In the genomic region with DNA sequence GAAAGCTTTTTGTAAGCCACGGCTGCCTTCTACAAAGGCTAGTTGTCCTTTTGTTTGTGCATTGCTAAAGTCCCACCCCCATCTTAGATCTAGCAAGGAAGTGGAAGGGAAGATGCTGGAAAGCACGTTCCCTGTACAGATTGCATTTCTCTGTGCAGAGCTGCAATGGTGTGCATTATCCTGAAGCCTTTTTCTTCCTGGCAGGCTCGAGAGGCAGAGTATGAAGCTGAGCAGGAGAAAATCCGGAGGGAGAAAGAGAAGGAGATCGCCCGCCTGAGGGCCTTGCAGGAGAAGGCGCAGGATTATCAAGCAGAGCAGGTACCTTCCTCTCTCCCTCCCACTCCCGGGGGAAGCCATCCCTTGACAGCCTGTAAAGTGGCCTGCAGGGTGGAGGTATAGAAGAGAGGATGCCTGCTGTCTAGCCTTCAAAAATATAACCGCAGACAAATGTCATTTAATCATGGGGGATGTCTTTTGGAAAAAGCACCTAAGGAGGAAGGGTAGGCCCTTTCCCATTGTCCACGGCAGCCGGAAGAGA, we compare ENCODE assay signal across 25 mouse cellular contexts. TPM values are rescaled to one million over a fixed set of nuclear protein-coding genes. Genes with fewer than 3 reads are reported as not detected.
DNase-seq lines count a peak whose midpoint lies in the region; ATAC-seq and TF ChIP-seq lines count a peak whose summit lies in the region.
"Had no signal": no experiment of that assay in that cellular context is flagged by ENCODE, and none has a peak within 500 bp of the region (broad histone marks: within the 10 kb centered on the region; RNA-seq: fewer than 3 reads in every experiment).

No protein-coding gene starts in this region.

- H3K4me2 ChIP-seq in limb, embryonic 12.5 days = no peak overlapping the region
- no peak overlapping the region for H3K4me2 ChIP-seq in forebrain, embryonic 15.5 days (replicated peaks)
- no peak overlapping the region for H3K4me2 ChIP-seq in midbrain, postnatal 0 days (ENCODE audit: low read depth, low read length, poor library complexity, severe bottlenecking)
- H3K4me2 ChIP-seq: embryonic facial prominence, embryonic 13.5 days had no signal

- H3K27me3 ChIP-seq in limb, embryonic 12.5 days = peaks cover 4% of the 10 kb centered on the region; the same call in 1 of the 2 replicates
- H3K27me3 ChIP-seq in limb, embryonic 10.5 days (ENCODE audit: low read depth, poor library complexity, severe bottlenecking) = peaks cover 16% of the 10 kb centered on the region
- H3K27me3 ChIP-seq in forebrain, embryonic 15.5 days = no peaks in the 10 kb centered on the region
- H3K27me3 ChIP-seq in midbrain, embryonic 10.5 days (ENCODE audit: low read depth, poor library complexity, severe bottlenecking) = peaks cover 16% of the 10 kb centered on the region
- no peaks in the 10 kb centered on the region for H3K27me3 ChIP-seq in midbrain, postnatal 0 days (ENCODE audit: insufficient read depth, low read length)
- no peaks in the 10 kb centered on the region; the same call in 1 of the 2 replicates for H3K27me3 ChIP-seq in cerebellum, adult 2 months (ENCODE audit: control insufficient read depth, insufficient read depth, low read length)

- H3K4me1 ChIP-seq in limb, embryonic 12.5 days (replicated peaks) = peaks cover 28% of the 10 kb centered on the region
- H3K4me1 ChIP-seq in limb, embryonic 10.5 days = peaks cover 20% of the 10 kb centered on the region
- H3K4me1 ChIP-seq in forebrain, embryonic 15.5 days = peaks cover 10% of the 10 kb centered on the region; the same call in 1 of the 2 replicates
- H3K4me1 ChIP-seq in midbrain, embryonic 10.5 days = peaks cover 11% of the 10 kb centered on the region
- peaks cover 10% of the 10 kb centered on the region; the same call in 1 of the 2 replicates for H3K4me1 ChIP-seq in midbrain, postnatal 0 days (ENCODE audit: insufficient read depth, low read length)
- H3K4me1 ChIP-seq in cerebellum, adult 2 months (ENCODE audit: control insufficient read depth, insufficient read depth, low read length) = no peaks in the 10 kb centered on the region; the same call in none of the 2 replicates
- H3K4me1 ChIP-seq: heart, embryonic 10.5 days; megakaryocyte, embryonic 14.5 days had no signal

- no peaks in the 10 kb centered on the region for H3K9me3 ChIP-seq in limb, embryonic 12.5 days
- no peaks in the 10 kb centered on the region for H3K9me3 ChIP-seq in limb, embryonic 10.5 days (replicated peaks)
- no peaks in the 10 kb centered on the region for H3K9me3 ChIP-seq in forebrain, embryonic 15.5 days
- no peaks in the 10 kb centered on the region for H3K9me3 ChIP-seq in midbrain, embryonic 10.5 days (replicated peaks)
- no peaks in the 10 kb centered on the region for H3K9me3 ChIP-seq in midbrain, postnatal 0 days (ENCODE audit: low read length)
- H3K9me3 ChIP-seq: embryonic facial prominence, embryonic 13.5 days; heart, embryonic 10.5 days had no signal

- ATAC-seq in limb, embryonic 12.5 days (ENCODE audit: insufficient number of reproducible peaks, insufficient read depth, low FRiP score, low TSS enrichment, low read depth) = no peak
- ATAC-seq in forebrain, embryonic 15.5 days (replicated peaks) = peak; percentile 55; the same call in 1 of the 2 replicates
- peak; percentile 66 for ATAC-seq in midbrain, postnatal 0 days (ENCODE audit: low FRiP score)

- H3K9ac ChIP-seq in limb, embryonic 12.5 days (replicated peaks) = no peak overlapping the region
- H3K9ac ChIP-seq in forebrain, embryonic 15.5 days (replicated peaks) = no peak overlapping the region
- 0 out of 2 replicates have a peak overlapping the region, but pooled peaks have one; percentile 33 for H3K9ac ChIP-seq in midbrain, postnatal 0 days (replicated peaks; ENCODE audit: low read length, poor library complexity, severe bottlenecking)
- H3K9ac ChIP-seq: embryonic facial prominence, embryonic 13.5 days had no signal

- DNase-seq in limb, embryonic 10.5 days (ENCODE audit: low spot score) = no peak
- DNase-seq in midbrain, embryonic 10.5 days (ENCODE audit: low spot score) = no peak
- peak; percentile 11 for DNase-seq in midbrain, postnatal 0 days (ENCODE audit: low spot score)
- no peak for DNase-seq in cerebellum, adult 8-10 months
- DNase-seq in cerebellum, adult 2 months = no peak
- DNase-seq in lung, postnatal 14 days = no peak
- DNase-seq: adrenal gland, postnatal 36 days; B cell, adult 2 months; cerebellum, adult 9-10 months; kidney, adult 11 months; kidney, postnatal 10 days; liver; lung, postnatal 10 days; thymus, postnatal 36 days had no signal

- H3K27ac ChIP-seq in limb, embryonic 12.5 days = 0 out of 2 replicates have a peak overlapping the region, but pooled peaks have one; percentile 29
- H3K27ac ChIP-seq in limb, embryonic 10.5 days = no peak overlapping the region
- H3K27ac ChIP-seq in forebrain, embryonic 15.5 days (replicated peaks) = no peak overlapping the region
- H3K27ac ChIP-seq in midbrain, embryonic 10.5 days (replicated peaks) = peak overlapping the region; percentile 42; the same call in 1 of the 2 replicates
- peak overlapping the region; percentile 78 for H3K27ac ChIP-seq in midbrain, postnatal 0 days (ENCODE audit: low read depth, low read length)
- H3K27ac ChIP-seq in cerebellum, adult 2 months (ENCODE audit: insufficient read depth, low read length) = no peak overlapping the region
- H3K27ac ChIP-seq: embryonic facial prominence, embryonic 13.5 days; heart, embryonic 10.5 days had no signal

- TF ChIP-seq CTCF in midbrain, postnatal 0 days (IDR thresholded peaks at IDR 0.05) = no peak
- TF ChIP-seq CTCF in cerebellum, adult 2 months (IDR thresholded peaks at IDR 0.05; ENCODE audit: borderline replicate concordance, insufficient read depth, low read depth, low read length) = no peak

- TF ChIP-seq POLR2A in cerebellum, adult 2 months (IDR thresholded peaks at IDR 0.05; ENCODE audit: borderline replicate concordance, insufficient read depth, low read length) = no peak

- no peaks in the 10 kb centered on the region for H3K36me3 ChIP-seq in limb, embryonic 12.5 days
- H3K36me3 ChIP-seq in limb, embryonic 10.5 days = no peaks in the 10 kb centered on the region
- H3K36me3 ChIP-seq in forebrain, embryonic 15.5 days = no peaks in the 10 kb centered on the region
- H3K36me3 ChIP-seq in midbrain, embryonic 10.5 days = no peaks in the 10 kb centered on the region
- no peaks in the 10 kb centered on the region for H3K36me3 ChIP-seq in midbrain, postnatal 0 days (ENCODE audit: insufficient read depth, low read length)
- H3K36me3 ChIP-seq: embryonic facial prominence, embryonic 13.5 days; heart, embryonic 10.5 days had no signal

- H3K4me3 ChIP-seq in limb, embryonic 12.5 days (replicated peaks) = no peak overlapping the region
- no peak overlapping the region for H3K4me3 ChIP-seq in limb, embryonic 10.5 days
- no peak overlapping the region for H3K4me3 ChIP-seq in forebrain, embryonic 15.5 days
- no peak overlapping the region for H3K4me3 ChIP-seq in midbrain, embryonic 10.5 days
- H3K4me3 ChIP-seq in midbrain, postnatal 0 days (ENCODE audit: low read depth, low read length) = no peak overlapping the region
- H3K4me3 ChIP-seq in cerebellum, adult 2 months (replicated peaks; ENCODE audit: insufficient read depth, low read depth, low read length) = no peak overlapping the region
- H3K4me3 ChIP-seq: embryonic facial prominence, embryonic 13.5 days; heart, embryonic 10.5 days; megakaryocyte, embryonic 14.5 days had no signal

- WGBS in limb, embryonic 12.5 days = 63% methylated on average over 11 of the region's 11 CpGs
- WGBS in limb, embryonic 10.5 days = 64% methylated on average over 11 of the region's 11 CpGs
- 40% methylated on average over 11 of the region's 11 CpGs for WGBS in forebrain, embryonic 15.5 days
- 44% methylated on average over 11 of the region's 11 CpGs for WGBS in midbrain, embryonic 10.5 days
- WGBS in midbrain, postnatal 0 days = 24% methylated on average over 11 of the region's 11 CpGs
- WGBS in cerebellum, adult 2 months = 65% methylated on average over 11 of the region's 11 CpGs

RNA-seq across cellular contexts. Expression of a gene that starts 15.4 kb away (rescaled TPM):
- 0.18 TPM in 1 of 2 replicates, not detected in the other for polyA plus RNA-seq in limb, embryonic 12.5 days (2016; fragmentation: Nextera tagmentation; extraction: Ambion mirVana)
- polyA plus RNA-seq in limb, embryonic 10.5 days (2016; fragmentation: Nextera tagmentation; extraction: Ambion mirVana) = 0.13 TPM in 1 of 2 replicates, not detected in the other
- 0.14 and 0.20 TPM in 2 replicates for polyA plus RNA-seq in forebrain, embryonic 15.5 days (2015; fragmentation: Nextera tagmentation; extraction: Ambion mirVana)
- 0.17 TPM in 1 of 2 replicates, not detected in the other for polyA plus RNA-seq in midbrain, embryonic 10.5 days (2016; fragmentation: Nextera tagmentation; extraction: Ambion mirVana)
- 0.11 and 2.3 TPM in 2 replicates for total RNA-seq in midbrain, postnatal 0 days (2014; rRNA removed)
- 1.3 and 2.5 TPM in 2 replicates for polyA plus RNA-seq in midbrain, postnatal 0 days (2015; fragmentation: Nextera tagmentation; extraction: Ambion mirVana)
- polyA plus RNA-seq in cerebellum, adult 2 months (2012; rRNA removed) = 0.46 and 0.65 TPM in 2 replicates
- total RNA-seq: gastrocnemius, adult 18-20 months had no signal
- polyA plus RNA-seq: heart, embryonic 10.5 days had no signal

RNA-seq across cellular contexts. Expression of a gene that starts 19.8 kb away (rescaled TPM):
- 1.1 and 1.2 TPM in 2 replicates for polyA plus RNA-seq in limb, embryonic 12.5 days (2016; fragmentation: Nextera tagmentation; extraction: Ambion mirVana)
- polyA plus RNA-seq in limb, embryonic 10.5 days (2016; fragmentation: Nextera tagmentation; extraction: Ambion mirVana) = 0.67 and 1.0 TPM in 2 replicates
- 1.9 and 3.1 TPM in 2 replicates for polyA plus RNA-seq in forebrain, embryonic 15.5 days (2015; fragmentation: Nextera tagmentation; extraction: Ambion mirVana)
- 1.0 and 1.7 TPM in 2 replicates for polyA plus RNA-seq in midbrain, embryonic 10.5 days (2016; fragmentation: Nextera tagmentation; extraction: Ambion mirVana)
- 3.1 and 6.3 TPM in 2 replicates for total RNA-seq in midbrain, postnatal 0 days (2014; rRNA removed)
- polyA plus RNA-seq in midbrain, postnatal 0 days (2015; fragmentation: Nextera tagmentation; extraction: Ambion mirVana) = 3.9 and 5.4 TPM in 2 replicates
- polyA plus RNA-seq in cerebellum, adult 2 months (2012; rRNA removed) = 1.00 and 1.0 TPM in 2 replicates

RNA-seq across cellular contexts. Expression of a gene that starts 40.5 kb away (rescaled TPM):
- 66.4 and 74.9 TPM in 2 replicates for polyA plus RNA-seq in limb, embryonic 12.5 days (2016; fragmentation: Nextera tagmentation; extraction: Ambion mirVana)
- polyA plus RNA-seq in limb, embryonic 10.5 days (2016; fragmentation: Nextera tagmentation; extraction: Ambion mirVana) = 77.0 and 84.6 TPM in 2 replicates
- 46.6 and 52.7 TPM in 2 replicates for polyA plus RNA-seq in forebrain, embryonic 15.5 days (2015; fragmentation: Nextera tagmentation; extraction: Ambion mirVana)
- 70.8 and 79.2 TPM in 2 replicates for polyA plus RNA-seq in midbrain, embryonic 10.5 days (2016; fragmentation: Nextera tagmentation; extraction: Ambion mirVana)
- total RNA-seq in midbrain, postnatal 0 days (2014; rRNA removed) = 36.3 and 41.6 TPM in 2 replicates
- polyA plus RNA-seq in midbrain, postnatal 0 days (2015; fragmentation: Nextera tagmentation; extraction: Ambion mirVana) = 36.7 and 41.8 TPM in 2 replicates
- 12.9 and 13.0 TPM in 2 replicates for polyA plus RNA-seq in cerebellum, adult 2 months (2012; rRNA removed)

RNA-seq across cellular contexts. Expression of a gene that starts 50.0 kb away (rescaled TPM):
- 0.17 TPM in 1 of 2 replicates, not detected in the other for polyA plus RNA-seq in limb, embryonic 12.5 days (2016; fragmentation: Nextera tagmentation; extraction: Ambion mirVana)
- polyA plus RNA-seq in limb, embryonic 10.5 days (2016; fragmentation: Nextera tagmentation; extraction: Ambion mirVana) = 0.11 TPM in 1 of 2 replicates, not detected in the other
- polyA plus RNA-seq in forebrain, embryonic 15.5 days (2015; fragmentation: Nextera tagmentation; extraction: Ambion mirVana) = not detected in 2 replicates
- polyA plus RNA-seq in midbrain, embryonic 10.5 days (2016; fragmentation: Nextera tagmentation; extraction: Ambion mirVana) = not detected in 2 replicates
- total RNA-seq in midbrain, postnatal 0 days (2014; rRNA removed) = not detected in 2 replicates
- not detected in 2 replicates for polyA plus RNA-seq in midbrain, postnatal 0 days (2015; fragmentation: Nextera tagmentation; extraction: Ambion mirVana)
- polyA plus RNA-seq in cerebellum, adult 2 months (2012; rRNA removed) = 0.07 and 0.10 TPM in 2 replicates
- total RNA-seq: layer of hippocampus, adult 18-20 months; layer of hippocampus, postnatal 25 days; left cerebral cortex, postnatal 10 days had no signal
- polyA plus RNA-seq: heart, embryonic 10.5 days; heart, postnatal 0 days; testis, adult 2 months had no signal

RNA-seq across cellular contexts. Expression of a gene that starts 58.8 kb away (rescaled TPM):
- polyA plus RNA-seq in limb, embryonic 12.5 days (2016; fragmentation: Nextera tagmentation; extraction: Ambion mirVana) = 69.7 and 70.5 TPM in 2 replicates
- 79.5 and 85.8 TPM in 2 replicates for polyA plus RNA-seq in limb, embryonic 10.5 days (2016; fragmentation: Nextera tagmentation; extraction: Ambion mirVana)
- 74.0 and 78.3 TPM in 2 replicates for polyA plus RNA-seq in forebrain, embryonic 15.5 days (2015; fragmentation: Nextera tagmentation; extraction: Ambion mirVana)
- polyA plus RNA-seq in midbrain, embryonic 10.5 days (2016; fragmentation: Nextera tagmentation; extraction: Ambion mirVana) = 76.2 and 95.8 TPM in 2 replicates
- 40.6 and 53.9 TPM in 2 replicates for total RNA-seq in midbrain, postnatal 0 days (2014; rRNA removed)
- polyA plus RNA-seq in midbrain, postnatal 0 days (2015; fragmentation: Nextera tagmentation; extraction: Ambion mirVana) = 25.0 and 29.0 TPM in 2 replicates
- polyA plus RNA-seq in cerebellum, adult 2 months (2012; rRNA removed) = 1.9 and 2.2 TPM in 2 replicates

Comparison
In these comparisons a context has a peak if more than half of its experiments do, and no peak if none do; other contexts are left out.
1. H3K27ac ChIP-seq: peak in limb, embryonic 12.5 days (single experiment), midbrain, embryonic 10.5 days (single experiment) and midbrain, postnatal 0 days (single experiment); none in limb, embryonic 10.5 days (single experiment), forebrain, embryonic 15.5 days (single experiment) and cerebellum, adult 2 months (single experiment).